Mouse (Mus musculus) limb, embryonic 14.5 days (tissue): ENCODE data around the gene Pmm2. TPM values are rescaled to one million over a fixed set of nuclear protein-coding genes. Genes with fewer than 3 reads are reported as not detected.

Source experiments
- ATAC-seq: fragments of 200-750 bp; cut with Nextera tagmentation; 2 replicates; pipeline ENCODE4 v1.8.0; 2017; ENCODE audit warnings: low read depth, moderate number of reproducible peaks, moderate TSS enrichment; ENCODE audit not compliant: low FRiP score
- DNase-seq: peaks from one replicate; pipeline ENCODE4 v3.0.0-alpha.2; 2015; ENCODE audit warnings: low spot score
- H3K27ac ChIP-seq: fragments of 300-500 bp; sonication (generic); replicated peaks from 2 replicates; pipeline ENCODE4 v1.5.1; 2014; ENCODE audit warnings: low read depth, mild to moderate bottlenecking, low read length, moderate library complexity, mixed read lengths
- H3K27me3 ChIP-seq: fragments of 300-500 bp; sonication (generic); 2 replicates; pipeline ENCODE4 v1.6.1; 2014; ENCODE audit warnings: low read length, mixed read lengths; ENCODE audit not compliant: control insufficient read depth, insufficient read depth
- H3K36me3 ChIP-seq: fragments of 300-500 bp; sonication (generic); 2 replicates; pipeline ENCODE4 v1.6.1; 2014; ENCODE audit warnings: mild to moderate bottlenecking, low read length, moderate library complexity, mixed read lengths; ENCODE audit not compliant: control insufficient read depth, insufficient read depth
- H3K4me1 ChIP-seq: fragments of 300-500 bp; sonication (generic); 2 replicates; pipeline ENCODE4 v1.6.1; 2014; ENCODE audit warnings: antibody characterized with exemption, low read length, mixed read lengths; ENCODE audit not compliant: control insufficient read depth, insufficient read depth
- H3K4me2 ChIP-seq: fragments of 300-500 bp; sonication (generic); replicated peaks from 2 replicates; pipeline ENCODE4 v1.6.1; 2014; ENCODE audit warnings: low read depth, mild to moderate bottlenecking, low read length, moderate library complexity; ENCODE audit not compliant: severe bottlenecking
- H3K4me3 ChIP-seq: fragments of 300-500 bp; sonication (generic); replicated peaks from 2 replicates; pipeline ENCODE4 v1.5.1; 2014; ENCODE audit warnings: low read length
- H3K9ac ChIP-seq: fragments of 300-500 bp; sonication (generic); 2 replicates; pipeline ENCODE4 v1.6.1; 2014; ENCODE audit warnings: mild to moderate bottlenecking, low read depth, low read length, moderate library complexity; ENCODE audit not compliant: severe bottlenecking
- H3K9me3 ChIP-seq: fragments of 300-500 bp; sonication (generic); 2 replicates; pipeline ENCODE4 v1.6.1; 2016; ENCODE audit warnings: low read length; ENCODE audit not compliant: control insufficient read depth
- POLR2A ChIP-seq: fragments of 200-500 bp; IDR thresholded peaks from 2 replicates; pipeline ENCODE4 v1.8.0; 2012; ENCODE audit warnings: inconsistent platforms, mild to moderate bottlenecking, moderate library complexity, borderline replicate concordance; ENCODE audit not compliant: insufficient read depth, insufficient read length; ENCODE audit errors: extremely low read depth
- WGBS: fragments of 180-500 bp; shearing (Covaris S2); extraction: QIAGEN DNeasy Blood & Tissue Kit; methylation state at CpG from one replicate; pipeline ENCODE4 v1.1.7; 2014; 5-methylcytosine and 5-hydroxymethylcytosine counted together
- polyA plus RNA-seq, 2 experiments: library from polyadenylated mRNA; depleted of rRNA in 1 of 2; stranded (reverse) in 1 of 2; unstranded in 1 of 2; fragments of >200 nt; fragmentation: Nextera tagmentation in 1 of 2; extraction: Ambion mirVana in 1 of 2; gene quantifications; 2 replicates each; pipeline versions ENCODE4 v1.2.1 to v1.2.3; 2012 to 2014

Gene Pmm2
- 61.0 and 68.5 TPM in 2 replicates for polyA plus RNA-seq (2012; rRNA removed)
- 46.1 and 47.9 TPM in 2 replicates for polyA plus RNA-seq (2014; fragmentation: Nextera tagmentation; extraction: Ambion mirVana)

DNA sequence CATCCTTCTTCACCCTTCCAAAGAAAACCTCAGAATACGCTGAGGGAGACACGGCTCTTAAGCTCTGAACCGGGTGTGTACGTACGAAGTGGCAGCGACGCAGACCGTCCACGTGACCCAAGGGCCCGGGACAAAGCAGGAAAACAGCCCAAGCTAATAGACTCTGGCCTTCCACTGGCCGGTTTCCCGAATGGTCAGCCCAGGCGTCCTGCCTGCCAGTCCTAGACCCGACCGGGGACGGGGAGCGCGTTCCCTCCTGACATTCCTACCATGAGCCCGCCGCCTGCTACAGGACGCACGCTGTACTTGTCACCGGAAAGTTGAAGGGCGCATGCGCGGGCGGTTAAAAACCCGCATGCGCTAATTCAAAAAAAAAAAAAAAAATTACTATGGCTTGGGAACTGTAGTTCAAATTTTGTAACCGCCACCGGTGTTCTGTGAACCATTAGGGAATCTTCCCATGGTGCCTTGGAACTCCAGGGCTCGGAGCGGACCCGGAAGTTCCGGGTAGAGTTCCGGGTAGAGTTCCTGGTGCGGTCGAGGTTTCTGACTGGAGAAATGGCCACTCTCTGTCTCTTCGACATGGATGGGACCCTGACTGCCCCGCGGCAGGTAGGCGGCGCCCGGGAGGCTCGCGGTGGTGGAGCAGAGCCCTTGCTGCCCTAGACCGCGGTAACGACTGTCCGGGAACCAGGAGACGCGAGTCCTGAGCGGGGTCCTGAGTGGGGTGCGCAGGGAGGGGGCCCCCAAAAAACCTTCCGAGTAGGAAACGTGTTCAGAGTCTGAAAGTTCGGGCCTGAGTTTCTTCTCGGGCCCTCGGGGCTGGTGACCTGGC lies at the start of gene Pmm2, which contains the start of gene Tmem186:
Pmm2 (plus strand) TSS at position 458 of the 835 bp plus-strand sequence.
Tmem186 (minus strand) TSS at position 496 of the 835 bp plus-strand sequence.
- Histone ChIP-seq H3K36me3 (peaks cover 27% of the 10 kb centered on the region), H3K4me1 (peaks cover 9% of the 10 kb centered on the region), H3K4me3 (peak within 1 kb of the TSS; percentile 80), H3K9ac (peak within 1 kb of the TSS; percentile 67), H3K27me3 (no peaks in the 10 kb centered on the region), H3K4me2 (peak within 1 kb of the TSS; percentile 83), H3K9me3 (no peaks in the 10 kb centered on the region), H3K27ac (peak within 1 kb of the TSS; percentile 79)
- DNase-seq: peak; percentile 96
- 0 out of 2 replicates have a peak, but pooled peaks have one; percentile 10 for TF ChIP-seq POLR2A
- WGBS: under 1% methylated on average over 59 of the region's 59 CpGs
- ATAC-seq: peak; percentile 95

DNA sequence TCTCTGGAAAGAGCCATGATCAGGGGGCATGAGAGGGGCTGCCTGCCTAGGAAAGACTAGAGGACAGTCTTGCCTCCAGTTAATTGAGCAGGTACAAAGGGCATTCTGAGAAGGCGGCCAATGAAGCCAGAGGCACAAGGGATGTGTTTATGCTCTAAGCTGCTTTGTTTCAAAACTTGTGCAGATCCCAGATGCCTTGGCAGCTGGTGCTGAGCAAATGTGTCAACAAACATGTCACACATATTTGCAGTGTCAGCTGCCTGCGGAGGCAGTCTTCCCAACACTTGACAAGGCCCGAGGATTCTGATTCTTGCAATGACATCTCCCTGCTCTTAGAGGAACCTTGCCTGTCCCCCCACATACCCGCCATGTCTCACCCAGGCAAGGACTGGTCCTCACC lies 42.1 kb upstream of the Pmm2 start:
- Histone ChIP-seq H3K27ac (no peak overlapping the region), H3K4me3 (no peak overlapping the region), H3K4me2 (no peak overlapping the region), H3K4me1 (no peaks in the 10 kb centered on the region), H3K27me3 (no peaks in the 10 kb centered on the region), H3K9ac (no peak overlapping the region), H3K9me3 (no peaks in the 10 kb centered on the region), H3K36me3 (peaks cover 5% of the 10 kb centered on the region)
- ATAC-seq (no peak), DNase-seq (no peak)
- WGBS: 87% methylated on average over 4 of the region's 4 CpGs
- no peak for TF ChIP-seq POLR2A

DNA sequence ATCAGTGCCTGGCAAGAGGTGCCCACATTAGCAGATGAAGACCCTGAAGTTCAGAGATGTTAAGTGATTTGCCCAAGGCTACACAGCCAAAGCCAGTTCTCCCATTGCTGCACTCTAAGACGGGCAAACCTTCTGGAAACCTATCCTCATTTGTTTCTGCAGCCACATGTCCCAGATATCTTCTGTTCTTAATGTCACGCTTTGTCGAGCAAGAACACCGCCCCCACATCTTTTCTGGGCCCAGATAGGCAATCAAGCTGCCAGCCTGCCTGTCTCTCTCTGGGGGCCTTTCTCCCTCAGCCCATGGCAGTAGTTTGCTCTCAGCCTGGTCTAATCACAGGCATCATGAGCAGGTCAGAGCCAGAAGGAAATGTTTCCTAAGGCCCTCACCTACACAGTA lies 41.1 kb upstream of the Pmm2 start:
- Histone ChIP-seq H3K27me3 (no peaks in the 10 kb centered on the region), H3K4me3 (no peak overlapping the region), H3K36me3 (peaks cover 5% of the 10 kb centered on the region), H3K4me1 (no peaks in the 10 kb centered on the region), H3K9ac (no peak overlapping the region), H3K27ac (no peak overlapping the region), H3K4me2 (no peak overlapping the region), H3K9me3 (no peaks in the 10 kb centered on the region)
- TF ChIP-seq POLR2A: no peak
- DNase-seq: no peak
- ATAC-seq: no peak
- 78% methylated on average over 4 of the region's 4 CpGs for WGBS

DNA sequence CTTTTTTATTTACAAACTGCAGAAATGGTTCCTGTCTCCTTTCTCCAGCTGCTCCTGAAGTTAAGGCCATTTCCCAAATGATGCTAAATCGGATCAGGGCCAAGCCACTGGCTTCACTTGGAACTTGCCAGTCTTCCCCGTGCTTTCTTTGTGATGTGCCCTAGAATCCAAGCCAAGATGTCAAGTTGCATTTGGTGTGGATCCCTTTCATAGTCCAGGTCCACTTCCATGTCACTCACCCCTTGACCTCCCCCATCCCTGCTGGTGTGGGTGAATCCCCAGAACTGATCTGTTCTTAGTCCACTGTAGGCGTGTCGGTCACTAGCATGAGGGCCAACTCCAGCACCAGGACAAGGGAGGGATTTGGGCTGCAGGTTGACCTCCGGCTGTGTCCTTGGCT lies 40.0 kb upstream of the Pmm2 start:
- Histone ChIP-seq H3K27me3 (no peaks in the 10 kb centered on the region), H3K9me3 (no peaks in the 10 kb centered on the region), H3K4me2 (no peak overlapping the region), H3K4me1 (no peaks in the 10 kb centered on the region), H3K9ac (no peak overlapping the region), H3K27ac (no peak overlapping the region), H3K36me3 (peaks cover 5% of the 10 kb centered on the region), H3K4me3 (no peak overlapping the region)
- DNase-seq: no peak
- 88% methylated on average over 5 of the region's 5 CpGs for WGBS
- TF ChIP-seq POLR2A: no peak
- ATAC-seq: no peak

DNA sequence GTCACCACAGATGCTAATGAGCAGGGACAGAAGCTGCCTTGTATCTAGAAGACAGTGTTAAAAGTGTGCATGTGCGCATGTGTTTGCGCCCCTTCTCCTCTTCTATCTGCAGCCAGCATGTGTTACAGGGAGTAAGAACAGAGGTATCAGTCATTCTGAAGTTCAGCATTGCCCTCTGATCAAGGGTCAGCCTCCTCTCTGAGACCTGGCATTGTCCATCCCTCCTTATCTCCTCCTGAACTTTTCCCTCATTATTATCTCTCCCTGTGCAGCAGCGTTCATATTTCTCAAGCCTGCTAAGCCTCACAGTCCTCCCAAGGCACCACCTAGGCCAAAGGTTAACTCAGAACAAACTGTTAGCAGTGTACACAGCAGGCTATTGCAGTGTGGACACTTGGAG lies 33.7 kb upstream of the Pmm2 start:
- H3K27me3 ChIP-seq: no peaks in the 10 kb centered on the region
- no peak overlapping the region for H3K9ac ChIP-seq
- DNase-seq: no peak
- WGBS: 86% methylated on average over 3 of the region's 3 CpGs
- H3K9me3 ChIP-seq: no peaks in the 10 kb centered on the region
- no peak overlapping the region for H3K4me3 ChIP-seq
- no peak overlapping the region for H3K27ac ChIP-seq
- no peak for ATAC-seq
- TF ChIP-seq POLR2A: no peak
- H3K36me3 ChIP-seq: peaks cover 14% of the 10 kb centered on the region
- H3K4me2 ChIP-seq: no peak overlapping the region
- no peaks in the 10 kb centered on the region for H3K4me1 ChIP-seq
